Mouse (Mus musculus): ENCODE data around the gene H2-T23. TPM values are rescaled to one million over a fixed set of nuclear protein-coding genes. Genes with fewer than 3 reads are reported as not detected.
"Not testable (repeated sequence)": the region's sequence is repeated elsewhere in the genome, so short reads cannot be mapped to it uniquely, and the experiment has no call there.

H2-T23 gene
- total RNA-seq, 1 experiment from 2014 or later: 52.7 TPM

- peak; percentile 58 for DNase-seq
Observed at GRCm38 (mm10) chr17:36023710-36024654, 8.7 kb downstream of the H2-T23 start.

- DNase-seq: no peak
Observed at GRCm38 (mm10) chr17:36022922-36023321, 9.7 kb downstream of the H2-T23 start.

- DNase-seq: no peak
Observed at GRCm38 (mm10) chr17:36022098-36022497, 10.6 kb downstream of the H2-T23 start.

GRCm38 (mm10) chr17:36021309-36021708 lies 11.3 kb downstream of the H2-T23 start:
- DNase-seq: no peak

GRCm38 (mm10) chr17:36020191-36021073 lies 12.2 kb downstream of the H2-T23 start, which contains the start of gene H2-T24:
TSS of gene H2-T24 (minus strand) at chr17:36020560.
- DNase-seq: peak; percentile 81

- no peak for DNase-seq
Observed at GRCm38 (mm10) chr17:36019519-36019918, 13.1 kb downstream of the H2-T23 start.

- no peak for DNase-seq
Observed at GRCm38 (mm10) chr17:36018979-36019378, 13.7 kb downstream of the H2-T23 start.

GRCm38 (mm10) chr17:36017046-36017445 lies 15.6 kb downstream of the H2-T23 start:
- no peak for DNase-seq

GRCm38 (mm10) chr17:36014977-36015376 lies 17.7 kb downstream of the H2-T23 start:
- DNase-seq: no peak

GRCm38 (mm10) chr17:36004409-36004808 lies 28.2 kb downstream of the H2-T23 start:
- not testable (repeated sequence) for DNase-seq

- no peak for DNase-seq
Observed at GRCm38 (mm10) chr17:36003331-36003730, 29.3 kb downstream of the H2-T23 start.

GRCm38 (mm10) chr17:36001966-36002365 lies 30.7 kb downstream of the H2-T23 start:
- no peak for DNase-seq

GRCm38 (mm10) chr17:36001121-36001897 lies 31.3 kb downstream of the H2-T23 start:
- DNase-seq: no peak

- DNase-seq: no peak
Observed at GRCm38 (mm10) chr17:36000349-36000748, 32.3 kb downstream of the H2-T23 start.

GRCm38 (mm10) chr17:35999356-35999755 lies 33.3 kb downstream of the H2-T23 start:
- DNase-seq: no peak

GRCm38 (mm10) chr17:35998545-35999305 lies 33.9 kb downstream of the H2-T23 start:
- DNase-seq: no peak

GRCm38 (mm10) chr17:35997713-35998510 lies 34.7 kb downstream of the H2-T23 start:
- DNase-seq: peak; percentile 37

GRCm38 (mm10) chr17:35996949-35997348 lies 35.7 kb downstream of the H2-T23 start:
- DNase-seq: peak; percentile 96

- DNase-seq: no peak
Observed at GRCm38 (mm10) chr17:35994879-35995240, 37.8 kb downstream of the H2-T23 start.

GRCm38 (mm10) chr17:35994175-35994878 lies 38.3 kb downstream of the H2-T23 start:
- DNase-seq: peak; percentile 87

Data from adrenal gland, postnatal 14 days (tissue).